Mouse (Mus musculus) ES-E14 (cell line): Measurements from ENCODE around the gene Apbb2. TPM values are rescaled to one million over a fixed set of nuclear protein-coding genes. Genes with fewer than 3 reads are reported as not detected.

Source experiments
- DNase-seq: peaks from one replicate; pipeline ENCODE4 v3.0.0-alpha.2; 2013; ENCODE audit warnings: low read depth, low spot score
- H3K27ac ChIP-seq: 2 replicates; pipeline ENCODE4 v1.5.1; 2012; ENCODE audit warnings: low read depth, mild to moderate bottlenecking, low read length, moderate library complexity, mixed read lengths; ENCODE audit not compliant: poor library complexity, insufficient read depth, severe bottlenecking
- H3K36me3 ChIP-seq: 2 replicates; pipeline ENCODE4 v1.6.1; 2012; ENCODE audit warnings: mild to moderate bottlenecking, low read length, moderate library complexity, mixed read lengths; ENCODE audit not compliant: control insufficient read depth, poor library complexity, insufficient read depth, severe bottlenecking
- H3K4me1 ChIP-seq, 2 experiments: fragments of 150-350 bp in 1 of 2; sonication (generic) in 1 of 2; 2 replicates each; pipeline ENCODE4 v1.6.1; 2012; ENCODE audit warnings: low read length in 2 of 2, mild to moderate bottlenecking in 1 of 2, mixed read lengths in 1 of 2; ENCODE audit not compliant: control insufficient read depth in 2 of 2, insufficient read depth in 2 of 2, poor library complexity in 1 of 2
- H3K4me3 ChIP-seq, 2 experiments: fragments of 150-350 bp in 1 of 2; sonication (generic) in 1 of 2; 2 replicates each; pipeline ENCODE4 v1.5.1; 2012; ENCODE audit warnings: low read length in 2 of 2, low read depth in 1 of 2, mild to moderate bottlenecking in 1 of 2, mixed read lengths in 1 of 2; ENCODE audit not compliant: insufficient read depth in 1 of 2, poor library complexity in 1 of 2, severe bottlenecking in 1 of 2
- H3K9ac ChIP-seq: 2 replicates; pipeline ENCODE4 v1.6.1; 2012; ENCODE audit warnings: low read depth, mild to moderate bottlenecking, low read length, mixed read lengths; ENCODE audit not compliant: poor library complexity, insufficient read depth, severe bottlenecking
- H3K9me3 ChIP-seq: fragments of 150-350 bp; sonication (generic); 2 replicates; pipeline ENCODE4 v1.6.1; 2012; ENCODE audit warnings: low read depth, mild to moderate bottlenecking, low read length; ENCODE audit not compliant: control insufficient read depth, insufficient read depth
- CHD2 ChIP-seq: IDR thresholded peaks from 2 replicates; pipeline ENCODE4 v1.6.1; 2014; ENCODE audit warnings: mild to moderate bottlenecking, low read depth, low read length, inconsistent platforms
- HCFC1 ChIP-seq: IDR thresholded peaks from 2 replicates; pipeline ENCODE4 v1.6.1; 2012; ENCODE audit warnings: low read length, inconsistent platforms, borderline replicate concordance; ENCODE audit not compliant: insufficient read depth
- MAFK ChIP-seq: IDR thresholded peaks from 2 replicates; pipeline ENCODE4 v1.6.1; 2014; ENCODE audit warnings: mild to moderate bottlenecking, low read depth, low read length, inconsistent platforms; ENCODE audit not compliant: insufficient read depth
- ZC3H11A ChIP-seq: IDR thresholded peaks from 2 replicates; pipeline ENCODE4 v1.6.1; 2012; ENCODE audit warnings: low read depth, mild to moderate bottlenecking, inconsistent platforms, low read length, borderline replicate concordance
- ZNF384 ChIP-seq: IDR thresholded peaks from 2 replicates; pipeline ENCODE4 v1.6.1; 2012; ENCODE audit warnings: low read depth, low read length, inconsistent platforms
- in situ Hi-C, 2 experiments: fragments of 600-800 bp; cut with MboI; formaldehyde crosslinking; loops; one replicate each; pipeline ENCODE4 v1.15.1; 2025; ENCODE audit warnings: low sequenced_read_pairs in 2 of 2, inconsistent platforms in 1 of 2; ENCODE audit not compliant: unreplicated experiment in 2 of 2
- total RNA-seq: library from RNA; depleted of rRNA; stranded (reverse); fragments of 300-350 nt; gene quantifications from 2 replicates; pipeline ENCODE4 v1.2.3, GENCODE M21; 2012

Apbb2 gene
- total RNA-seq, 1 experiment, result 15.3 TPM

DNA sequence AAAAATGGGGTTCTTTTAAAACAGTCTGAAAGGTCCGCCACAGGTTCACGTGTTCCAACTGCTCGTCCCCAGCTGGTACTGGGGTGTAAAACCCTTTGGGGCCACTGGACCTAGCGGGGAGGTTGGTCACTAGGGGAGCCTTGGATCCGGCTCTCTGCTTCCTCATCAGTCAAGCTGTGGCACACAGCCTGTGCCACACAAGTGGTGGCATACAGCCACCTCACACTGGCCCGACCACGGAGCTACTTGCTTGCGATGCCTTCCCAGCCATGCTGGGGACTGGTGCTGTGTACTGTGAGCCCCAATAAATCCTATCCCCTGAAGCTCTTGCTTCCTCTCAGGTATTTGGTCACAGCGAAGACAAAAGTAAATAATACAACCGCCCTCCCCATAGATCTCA, 142.3 kb downstream of the Apbb2 start:
- Histone ChIP-seq H3K9ac (peak overlapping the region; percentile 36; the same call in 1 of the 2 replicates), H3K36me3 (no peaks in the 10 kb centered on the region; the same call in 1 of the 2 replicates), H3K4me1 (peaks cover 14 to 19% of the 10 kb centered on the region in 2 experiments), H3K9me3 (no peaks in the 10 kb centered on the region), H3K27ac (no peak overlapping the region), H3K4me3 (0 out of 4 replicates have a peak overlapping the region, but pooled peaks have one; percentile 7 to 32)
- DNase-seq, result no peak
- in situ Hi-C loops, result no loop called here
- no peak for TF ChIP-seq CHD2
- no peak for TF ChIP-seq ZNF384
- no peak for TF ChIP-seq MAFK
- TF ChIP-seq HCFC1, result no peak
- no peak for TF ChIP-seq ZC3H11A

- in situ Hi-C loops, result no loop called here
Measured at GRCm38 (mm10) chr5:66475824-66476223, 142.8 kb downstream of the Apbb2 start.

GRCm38 (mm10) chr5:66474153-66474552, 144.4 kb downstream of the Apbb2 start:
- DNase-seq, result no peak
- in situ Hi-C loops, result no loop called here
- Histone ChIP-seq H3K36me3 (no peaks in the 10 kb centered on the region; the same call in 1 of the 2 replicates), H3K9me3 (no peaks in the 10 kb centered on the region), H3K4me1 (peaks cover 18 to 25% of the 10 kb centered on the region in 2 experiments), H3K4me3 (no peak overlapping the region), H3K9ac (no peak overlapping the region), H3K27ac (no peak overlapping the region)
- no peak for TF ChIP-seq ZC3H11A
- TF ChIP-seq HCFC1, result no peak
- no peak for TF ChIP-seq MAFK
- TF ChIP-seq CHD2, result no peak
- no peak for TF ChIP-seq ZNF384

More at GRCm38 (mm10) chr5:66475824-66476223, 142.8 kb downstream of the Apbb2 start:
- no peaks in the 10 kb centered on the region; the same call in 1 of the 2 replicates for H3K36me3 ChIP-seq
- no peak overlapping the region for H3K27ac ChIP-seq
- TF ChIP-seq ZNF384, result no peak
- TF ChIP-seq HCFC1, result no peak
- 0 out of 4 replicates have a peak overlapping the region, but pooled peaks of 1 of the 2 experiments have one; percentile 1 for H3K4me3 ChIP-seq
- H3K9ac ChIP-seq, result no peak overlapping the region
- H3K4me1 ChIP-seq, result peaks cover 14 to 24% of the 10 kb centered on the region in 2 experiments
- no peaks in the 10 kb centered on the region for H3K9me3 ChIP-seq
- DNase-seq, result no peak

- TF ChIP-seq HCFC1, result no peak
- TF ChIP-seq ZNF384, result no peak
- no peak for TF ChIP-seq ZC3H11A
- TF ChIP-seq CHD2, result no peak
- TF ChIP-seq MAFK, result no peak
- Histone ChIP-seq H3K4me1 (peaks cover 18 to 25% of the 10 kb centered on the region in 2 experiments), H3K4me3 (no peak overlapping the region), H3K9ac (no peak overlapping the region), H3K9me3 (no peaks in the 10 kb centered on the region), H3K36me3 (no peaks in the 10 kb centered on the region; the same call in 1 of the 2 replicates), H3K27ac (no peak overlapping the region)
- no peak for DNase-seq
- in situ Hi-C loops, result no loop called here
Measured at GRCm38 (mm10) chr5:66473599-66473998, 145.0 kb downstream of the Apbb2 start.
